9 mouse cellular contexts compared by ENCODE assay signal in the genomic region with DNA sequence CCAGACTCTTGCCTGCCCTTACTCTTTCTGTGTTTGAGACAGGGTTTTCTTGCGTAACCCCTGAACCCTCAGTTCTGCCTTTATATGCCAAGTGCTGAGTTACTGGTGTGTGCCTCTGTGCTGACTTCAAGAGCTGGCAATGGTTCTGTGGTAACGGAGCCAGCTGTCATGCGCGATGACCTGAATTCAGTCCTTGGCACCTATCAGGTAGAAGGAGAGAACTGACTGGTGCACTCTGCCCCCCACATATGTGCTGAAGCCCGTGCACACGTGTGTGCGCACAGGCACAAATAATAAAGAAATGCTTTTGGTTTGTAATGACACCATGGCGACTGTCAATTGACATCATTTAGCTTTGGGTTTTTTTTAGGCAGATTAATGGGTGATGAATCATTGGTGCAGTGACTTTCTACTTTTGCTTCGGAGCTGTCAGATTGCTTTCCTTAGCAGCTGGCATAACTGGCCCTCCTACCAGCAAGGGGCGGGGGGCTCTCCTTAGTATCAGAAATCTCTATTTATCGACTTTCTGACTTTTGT. TPM values are rescaled to one million over a fixed set of nuclear protein-coding genes. Genes with fewer than 3 reads are reported as not detected.
DNase-seq lines count a peak whose midpoint lies in the region; ATAC-seq lines count a peak whose summit lies in the region.
"Had no signal": no experiment of that assay in that cellular context is flagged by ENCODE, and none has a peak within 500 bp of the region (broad histone marks: within the 10 kb centered on the region; RNA-seq: fewer than 3 reads in every experiment).

No protein-coding gene starts in this region.

- H3K27me3 ChIP-seq in kidney, embryonic 16.5 days (ENCODE audit: insufficient read depth, low read length) = no peaks in the 10 kb centered on the region
- H3K27me3 ChIP-seq: midbrain, embryonic 13.5 days had no signal

- H3K27ac ChIP-seq in kidney, embryonic 16.5 days (ENCODE audit: low read length) = no peak overlapping the region
- H3K27ac ChIP-seq: midbrain, embryonic 13.5 days had no signal

- no peak overlapping the region for H3K9ac ChIP-seq in kidney, embryonic 16.5 days (replicated peaks; ENCODE audit: low read length)
- H3K9ac ChIP-seq: midbrain, embryonic 13.5 days had no signal

- DNase-seq in kidney, adult 11 months = peak; percentile 51
- peak; percentile 54 for DNase-seq in 3T3-L1 (ENCODE audit: low read depth, low spot score)
- DNase-seq in brain, adult 2 months (ENCODE audit: low read depth, low spot score) = peak; percentile 94
- DNase-seq in gonadal fat pad, adult 2 months (ENCODE audit: low read depth) = peak; percentile 61
- DNase-seq in testis, postnatal 14 days (ENCODE audit: low spot score) = no peak
- no peak for DNase-seq in spleen, adult 18-20 months

- no peaks in the 10 kb centered on the region for H3K36me3 ChIP-seq in kidney, embryonic 16.5 days (ENCODE audit: insufficient read depth, low read length)
- H3K36me3 ChIP-seq: midbrain, embryonic 13.5 days had no signal

- no peak overlapping the region for H3K4me2 ChIP-seq in kidney, embryonic 16.5 days (replicated peaks; ENCODE audit: low read depth, low read length)
- H3K4me2 ChIP-seq: midbrain, embryonic 13.5 days had no signal

- H3K9me3 ChIP-seq in kidney, embryonic 16.5 days (ENCODE audit: low read length) = no peaks in the 10 kb centered on the region
- H3K9me3 ChIP-seq: midbrain, embryonic 13.5 days had no signal

- WGBS in kidney, embryonic 16.5 days = 76% methylated on average over 11 of the region's 11 CpGs

- H3K4me1 ChIP-seq in kidney, embryonic 16.5 days (ENCODE audit: insufficient read depth, low read length) = peaks cover 19% of the 10 kb centered on the region

- no peak for ATAC-seq in kidney, embryonic 16.5 days (ENCODE audit: low FRiP score, low TSS enrichment)
- no peak for ATAC-seq in megakaryocyte-erythroid progenitor cell, adult 5-6 weeks (replicated peaks; ENCODE audit: low FRiP score, low TSS enrichment, poor library complexity, severe bottlenecking)
- ATAC-seq: midbrain, embryonic 13.5 days had no signal

- H3K4me3 ChIP-seq in kidney, embryonic 16.5 days (ENCODE audit: low read length) = no peak overlapping the region
- H3K4me3 ChIP-seq: midbrain, embryonic 13.5 days had no signal

RNA-seq across cellular contexts. Expression of a gene that starts 38.2 kb away (rescaled TPM):
- 24.3 and 25.7 TPM in 2 replicates for polyA plus RNA-seq in kidney, embryonic 16.5 days (2015; fragmentation: Nextera tagmentation; extraction: Ambion mirVana)
- polyA plus RNA-seq in gonadal fat pad, adult 2 months (2012; rRNA removed) = 19.0 and 25.8 TPM in 2 replicates
- 24.0 and 27.8 TPM in 2 replicates for total RNA-seq in megakaryocyte-erythroid progenitor cell, adult 5-6 weeks (2014; fragmentation: Nextera tagmentation)
- 6.8 and 28.4 TPM in 2 replicates for total RNA-seq in megakaryocyte-erythroid progenitor cell, adult 5-6 weeks (2017)

RNA-seq across cellular contexts. Expression of a gene that starts 38.5 kb away (rescaled TPM):
- 73.9 and 80.8 TPM in 2 replicates for polyA plus RNA-seq in kidney, embryonic 16.5 days (2015; fragmentation: Nextera tagmentation; extraction: Ambion mirVana)
- polyA plus RNA-seq in gonadal fat pad, adult 2 months (2012; rRNA removed) = 25.1 and 30.9 TPM in 2 replicates
- total RNA-seq in megakaryocyte-erythroid progenitor cell, adult 5-6 weeks (2014; fragmentation: Nextera tagmentation) = 33.7 and 72.0 TPM in 2 replicates
- total RNA-seq in megakaryocyte-erythroid progenitor cell, adult 5-6 weeks (2017) = 33.2 and 69.5 TPM in 2 replicates

Comparison
In these comparisons a context has a peak if more than half of its experiments do, and no peak if none do; other contexts are left out.
1. DNase-seq: peak in kidney, adult 11 months (single experiment), 3T3-L1 (single experiment), brain, adult 2 months (single experiment) and gonadal fat pad, adult 2 months (single experiment); none in testis, postnatal 14 days (single experiment) and spleen, adult 18-20 months (0 of 2).